Mouse (Mus musculus) liver, adult 2 months (tissue): ENCODE results near the gene Scn1a.

Experiments
- CTCF ChIP-seq: fragments of 200-500 bp; IDR thresholded peaks from 2 replicates; pipeline ENCODE4 v1.5.1; 2011; ENCODE audit warnings: low read depth, low read length, control low read depth
- POLR2A ChIP-seq: fragments of 200-500 bp; IDR thresholded peaks from 2 replicates; pipeline ENCODE4 v1.6.1; 2011; ENCODE audit warnings: low read length, control low read depth; ENCODE audit not compliant: insufficient read depth; ENCODE audit errors: extremely low read depth

DNA sequence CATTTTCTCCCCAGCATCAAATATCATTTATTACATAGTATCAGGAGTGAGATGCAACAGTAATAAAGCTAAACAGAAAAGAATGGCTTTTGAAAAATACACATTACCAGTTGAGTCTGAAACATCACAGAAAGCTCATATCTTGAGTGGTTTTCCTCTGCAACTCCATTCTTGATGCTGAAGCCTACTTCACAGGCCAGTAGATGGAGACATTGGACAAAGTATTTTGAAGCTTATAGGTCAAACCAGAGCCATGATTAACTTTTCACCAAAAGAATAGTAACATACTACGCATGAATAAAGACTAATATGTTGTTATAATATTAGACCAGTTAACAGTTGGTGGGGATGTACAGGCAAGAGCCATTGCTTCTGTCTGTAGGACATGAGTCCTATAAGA, 21.8 kb upstream of the Scn1a start:
- TF ChIP-seq CTCF, result no peak
- TF ChIP-seq POLR2A, result no peak
